Mouse (Mus musculus): ENCODE data around the gene Rtl10.
"Not testable (repeated sequence)": the region's sequence is repeated elsewhere in the genome, so short reads cannot be mapped to it uniquely, and the experiment has no call there.

Rtl10 gene

GRCm38 (mm10) chr16:18483839-18484238 lies 14.9 kb upstream of the Rtl10 start:
- no peak for DNase-seq (ENCODE audit: low spot score)

- DNase-seq (ENCODE audit: low spot score): no peak
These were observed 14.3 kb upstream of the Rtl10 start for GRCm38 (mm10) chr16:18484386-18484785.

GRCm38 (mm10) chr16:18484794-18485435 lies 13.8 kb upstream of the Rtl10 start:
- no peak for DNase-seq (ENCODE audit: low spot score)

- DNase-seq (ENCODE audit: low spot score): no peak
These were observed 12.6 kb upstream of the Rtl10 start for GRCm38 (mm10) chr16:18486126-18486525.

GRCm38 (mm10) chr16:18490281-18490680 lies 8.4 kb upstream of the Rtl10 start:
- no peak for DNase-seq (ENCODE audit: low spot score)

GRCm38 (mm10) chr16:18490894-18491293 lies 7.8 kb upstream of the Rtl10 start:
- DNase-seq (ENCODE audit: low spot score): no peak

- DNase-seq (ENCODE audit: low spot score): no peak
These were observed 711 bp upstream of the Rtl10 start for GRCm38 (mm10) chr16:18497865-18498515.

- DNase-seq (ENCODE audit: low spot score): no peak
These were observed 295 bp downstream of the Rtl10 start for GRCm38 (mm10) chr16:18498996-18499395.

GRCm38 (mm10) chr16:18501531-18501930 lies 2.8 kb downstream of the Rtl10 start:
- no peak for DNase-seq (ENCODE audit: low spot score)

- DNase-seq (ENCODE audit: low spot score): no peak
These were observed 5.1 kb downstream of the Rtl10 start for GRCm38 (mm10) chr16:18503566-18504342.

GRCm38 (mm10) chr16:18506524-18507199 lies 8.0 kb downstream of the Rtl10 start:
- no peak for DNase-seq (ENCODE audit: low spot score)

GRCm38 (mm10) chr16:18507200-18507549 lies 8.5 kb downstream of the Rtl10 start:
- DNase-seq (ENCODE audit: low spot score): no peak

- no peak for DNase-seq (ENCODE audit: low spot score)
These were observed 13.0 kb downstream of the Rtl10 start for GRCm38 (mm10) chr16:18511741-18512140.

GRCm38 (mm10) chr16:18513508-18513907 lies 14.8 kb downstream of the Rtl10 start:
- no peak for DNase-seq (ENCODE audit: low spot score)

- no peak for DNase-seq (ENCODE audit: low spot score)
These were observed 19.4 kb downstream of the Rtl10 start for GRCm38 (mm10) chr16:18518091-18518490.

GRCm38 (mm10) chr16:18523563-18524245 lies 25.0 kb downstream of the Rtl10 start:
- DNase-seq (ENCODE audit: low spot score): no peak

GRCm38 (mm10) chr16:18528656-18529055 lies 30.0 kb downstream of the Rtl10 start:
- no peak for DNase-seq (ENCODE audit: low spot score)

GRCm38 (mm10) chr16:18533061-18533460 lies 34.4 kb downstream of the Rtl10 start:
- DNase-seq (ENCODE audit: low spot score): not testable (repeated sequence)

GRCm38 (mm10) chr16:18537407-18537990 lies 38.8 kb downstream of the Rtl10 start:
- DNase-seq (ENCODE audit: low spot score): no peak

- DNase-seq (ENCODE audit: low spot score): no peak
These were observed 40.6 kb downstream of the Rtl10 start for GRCm38 (mm10) chr16:18539281-18539680.

- DNase-seq (ENCODE audit: low spot score): no peak
These were observed 44.6 kb downstream of the Rtl10 start for GRCm38 (mm10) chr16:18543151-18543829.
